Mouse (Mus musculus): Measurements from ENCODE around the gene Galnt6.

- TF ChIP-seq CTCF (IDR thresholded peaks at IDR 0.05) (no peak), EP300 (IDR thresholded peaks at IDR 0.05) (no peak)
Measured at GRCm38 (mm10) chr15:100735953-100736300, 6.8 kb upstream of the Galnt6 start.
